ENCODE assay signal across 8 mouse cellular contexts in the genomic region with DNA sequence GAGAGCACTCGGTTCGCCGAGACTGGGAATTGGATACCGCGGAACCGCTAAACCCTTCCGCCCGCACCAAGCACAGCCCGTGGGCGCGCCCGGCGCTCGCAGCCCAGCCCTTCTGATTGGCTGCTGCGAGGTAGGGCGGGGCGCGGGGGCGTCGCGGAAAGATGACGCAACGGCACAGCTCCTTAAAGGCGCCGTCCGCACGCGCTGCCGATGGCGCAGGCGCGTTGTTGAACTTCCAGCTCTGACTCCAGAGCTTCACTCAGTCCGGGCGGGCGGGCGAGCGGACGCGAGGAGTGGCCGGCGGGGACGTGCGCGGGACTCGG. TPM values are rescaled to one million over a fixed set of nuclear protein-coding genes. Genes with fewer than 3 reads are reported as not detected.
DNase-seq lines count a peak whose midpoint lies in the region; ATAC-seq and TF ChIP-seq lines count a peak whose summit lies in the region.

No protein-coding gene starts in this region.

- H3ac ChIP-seq in C2C12 (ENCODE audit: control insufficient read depth, insufficient read length, low read depth): peak overlapping the region; percentile 87

- no peaks in the 10 kb centered on the region for H3K9me3 ChIP-seq in erythroblast, embryonic 14.5 days (ENCODE audit: control insufficient read depth, low read length)
- H3K9me3 ChIP-seq in heart, embryonic 12.5 days (replicated peaks): no peaks in the 10 kb centered on the region
- H3K9me3 ChIP-seq in kidney, postnatal 0 days (replicated peaks; ENCODE audit: low read length): no peaks in the 10 kb centered on the region
- no peaks in the 10 kb centered on the region for H3K9me3 ChIP-seq in liver, embryonic 11.5 days (ENCODE audit: control insufficient read depth, low read length)
- H3K9me3 ChIP-seq in stomach, embryonic 14.5 days (ENCODE audit: control insufficient read depth, low read depth, low read length): no peaks in the 10 kb centered on the region

- H3K4me3 ChIP-seq in C2C12 (ENCODE audit: insufficient read depth, poor library complexity, severe bottlenecking): peak overlapping the region; percentile 85
- peak overlapping the region; percentile 68 for H3K4me3 ChIP-seq in erythroblast, embryonic 14.5 days (replicated peaks)
- H3K4me3 ChIP-seq in heart, embryonic 12.5 days: peak overlapping the region; percentile 77
- peak overlapping the region; percentile 90 for H3K4me3 ChIP-seq in kidney, postnatal 0 days (replicated peaks; ENCODE audit: low read depth, low read length)
- peak overlapping the region; percentile 97 for H3K4me3 ChIP-seq in liver, embryonic 11.5 days (ENCODE audit: low read depth, low read length)
- H3K4me3 ChIP-seq in stomach, embryonic 14.5 days (ENCODE audit: low read depth, low read length): peak overlapping the region; percentile 96

- no peaks in the 10 kb centered on the region for H3K36me3 ChIP-seq in C2C12 (ENCODE audit: control insufficient read depth, insufficient read depth)
- no peaks in the 10 kb centered on the region for H3K36me3 ChIP-seq in erythroblast, embryonic 14.5 days (ENCODE audit: control insufficient read depth)
- no peaks in the 10 kb centered on the region for H3K36me3 ChIP-seq in heart, embryonic 12.5 days
- no peaks in the 10 kb centered on the region for H3K36me3 ChIP-seq in kidney, postnatal 0 days (ENCODE audit: insufficient read depth, low read length)
- no peaks in the 10 kb centered on the region for H3K36me3 ChIP-seq in liver, embryonic 11.5 days (ENCODE audit: control insufficient read depth, insufficient read depth, low read length)
- no peaks in the 10 kb centered on the region for H3K36me3 ChIP-seq in stomach, embryonic 14.5 days (ENCODE audit: control insufficient read depth, insufficient read depth, low read length)

- H3K4me1 ChIP-seq in erythroblast, embryonic 14.5 days (ENCODE audit: control insufficient read depth): peaks cover 52% of the 10 kb centered on the region
- peaks cover 21% of the 10 kb centered on the region for H3K4me1 ChIP-seq in heart, embryonic 12.5 days (replicated peaks)
- peaks cover 4% of the 10 kb centered on the region; the same call in 1 of the 2 replicates for H3K4me1 ChIP-seq in kidney, postnatal 0 days (replicated peaks; ENCODE audit: insufficient read depth, low read length)
- H3K4me1 ChIP-seq in liver, embryonic 11.5 days (replicated peaks; ENCODE audit: control insufficient read depth, insufficient read depth, low read length): peaks cover 20% of the 10 kb centered on the region
- peaks cover 14% of the 10 kb centered on the region; the same call in 1 of the 2 replicates for H3K4me1 ChIP-seq in stomach, embryonic 14.5 days (ENCODE audit: control insufficient read depth, insufficient read depth, low read length)

- TF ChIP-seq POLR2A in brain, embryonic 14.5 days (IDR thresholded peaks at IDR 0.05; ENCODE audit: borderline replicate concordance, extremely low read depth, insufficient read depth, insufficient read length, poor library complexity, severe bottlenecking): no peak; the same call in none of the 2 replicates

- peak overlapping the region; percentile 62 for H3K27ac ChIP-seq in heart, embryonic 12.5 days (ENCODE audit: poor library complexity, severe bottlenecking)
- H3K27ac ChIP-seq in kidney, postnatal 0 days: peak overlapping the region; percentile 77
- H3K27ac ChIP-seq in liver, embryonic 11.5 days (ENCODE audit: low read depth, low read length): peak overlapping the region; percentile 83
- H3K27ac ChIP-seq in stomach, embryonic 14.5 days (ENCODE audit: low read length): peak overlapping the region; percentile 82

- WGBS in heart, embryonic 12.5 days: under 1% methylated on average over 37 of the region's 45 CpGs
- WGBS in kidney, postnatal 0 days: under 1% methylated on average over 44 of the region's 45 CpGs
- WGBS in liver, embryonic 11.5 days: under 1% methylated on average over 43 of the region's 45 CpGs
- under 1% methylated on average over 45 of the region's 45 CpGs for WGBS in stomach, embryonic 14.5 days

- no peaks in the 10 kb centered on the region for H3K27me3 ChIP-seq in C2C12 (ENCODE audit: control insufficient read depth, insufficient read depth, insufficient read length)
- no peaks in the 10 kb centered on the region for H3K27me3 ChIP-seq in erythroblast, embryonic 14.5 days (ENCODE audit: control insufficient read depth)
- no peaks in the 10 kb centered on the region for H3K27me3 ChIP-seq in heart, embryonic 12.5 days (replicated peaks)
- H3K27me3 ChIP-seq in kidney, postnatal 0 days (ENCODE audit: insufficient read depth, low read length): no peaks in the 10 kb centered on the region
- H3K27me3 ChIP-seq in liver, embryonic 11.5 days (replicated peaks; ENCODE audit: control insufficient read depth, insufficient read depth, low read length): no peaks in the 10 kb centered on the region
- no peaks in the 10 kb centered on the region for H3K27me3 ChIP-seq in stomach, embryonic 14.5 days (ENCODE audit: control insufficient read depth, insufficient read depth, low read length)

- H3K79me2 ChIP-seq in C2C12 (ENCODE audit: control insufficient read depth, insufficient read depth): peaks cover 73% of the 10 kb centered on the region

- TF ChIP-seq CTCF in C2C12 (IDR thresholded peaks at IDR 0.05; ENCODE audit: control insufficient read depth, insufficient read depth, insufficient read length): no peak
- no peak for TF ChIP-seq CTCF in brain, embryonic 14.5 days (IDR thresholded peaks at IDR 0.05; ENCODE audit: borderline replicate concordance, extremely low read depth, insufficient read depth, insufficient read length)
- TF ChIP-seq CTCF in kidney, postnatal 0 days (IDR thresholded peaks at IDR 0.05; ENCODE audit: low read depth): no peak

- peaks cover 24% of the 10 kb centered on the region for H3K79me3 ChIP-seq in C2C12 (ENCODE audit: low read depth)

- peak; percentile 99 for DNase-seq in brain, embryonic 14.5 days (ENCODE audit: low read depth)
- peak; percentile 96 for DNase-seq in kidney, postnatal 0 days (ENCODE audit: low spot score)
- peak; percentile 96 for DNase-seq in liver, embryonic 11.5 days (ENCODE audit: low spot score)
- peak; percentile 98 for DNase-seq in naive thymus-derived CD4-positive, alpha-beta T cell, adult 2 months (ENCODE audit: low read depth)

- peak overlapping the region; percentile 84 for H3K4me2 ChIP-seq in heart, embryonic 12.5 days
- peak overlapping the region; percentile 94 for H3K4me2 ChIP-seq in kidney, postnatal 0 days (ENCODE audit: low read length)
- H3K4me2 ChIP-seq in liver, embryonic 11.5 days: peak overlapping the region; percentile 96
- peak overlapping the region; percentile 82 for H3K4me2 ChIP-seq in stomach, embryonic 14.5 days (replicated peaks; ENCODE audit: low read depth, low read length)

- ATAC-seq in heart, embryonic 12.5 days (ENCODE audit: insufficient number of reproducible peaks, low FRiP score): peak; percentile 95
- peak; percentile 97 for ATAC-seq in kidney, postnatal 0 days (replicated peaks; ENCODE audit: low FRiP score, low read depth)
- ATAC-seq in liver, embryonic 11.5 days (replicated peaks; ENCODE audit: low FRiP score): peak; percentile 92
- ATAC-seq in stomach, embryonic 14.5 days (ENCODE audit: insufficient number of reproducible peaks, insufficient read depth, low FRiP score, low read depth): peak; percentile 95

- H3K9ac ChIP-seq in heart, embryonic 12.5 days: peak overlapping the region; percentile 85
- H3K9ac ChIP-seq in kidney, postnatal 0 days (ENCODE audit: low read depth, low read length): peak overlapping the region; percentile 90
- peak overlapping the region; percentile 92 for H3K9ac ChIP-seq in liver, embryonic 11.5 days (ENCODE audit: low read depth, low read length)
- peak overlapping the region; percentile 89 for H3K9ac ChIP-seq in stomach, embryonic 14.5 days (replicated peaks; ENCODE audit: low read depth, low read length)

TF ChIP-seq in C2C12, 6 proteins besides CTCF, POLR2A, EP300 and RAD21:
- TF ChIP-seq MYOG (IDR thresholded peaks at IDR 0.05; ENCODE audit: control insufficient read depth, extremely low read depth, insufficient read length): no peak
- peak; percentile 45 for TF ChIP-seq MAX (IDR thresholded peaks at IDR 0.05)
- TF ChIP-seq FOSL1 (IDR thresholded peaks at IDR 0.05; ENCODE audit: insufficient read depth, low read length, poor library complexity, severe bottlenecking): no peak
- no peak for TF ChIP-seq USF1 (IDR thresholded peaks at IDR 0.05; ENCODE audit: low read depth)
- TF ChIP-seq CEBPB (IDR thresholded peaks at IDR 0.05; ENCODE audit: low read depth): peak; percentile 47
- TF ChIP-seq MYOD1 (IDR thresholded peaks at IDR 0.05; ENCODE audit: control insufficient read depth, insufficient read length, low read depth): no peak
TF ChIP-seq in C2C12: peak in this region for 2.

RNA-seq across cellular contexts. Expression of a gene that starts 0.2 kb away (rescaled TPM):
- 2.7 TPM for polyA plus RNA-seq in C2C12 (2012; fragmentation: generic; extraction: Trizol)
- polyA plus RNA-seq in brain, embryonic 14.5 days (2012; rRNA removed): 8.0 and 10.5 TPM in 2 replicates
- 0.18 and 0.24 TPM in 2 replicates for polyA plus RNA-seq in erythroblast, embryonic 14.5 days (2012)
- polyA plus RNA-seq in heart, embryonic 12.5 days (2016; fragmentation: Nextera tagmentation; extraction: Ambion mirVana): 1.3 and 1.7 TPM in 2 replicates
- polyA plus RNA-seq in kidney, postnatal 0 days (2015; fragmentation: Nextera tagmentation; extraction: Ambion mirVana): 1.1 and 1.2 TPM in 2 replicates
- polyA plus RNA-seq in liver, embryonic 11.5 days (2014; fragmentation: Nextera tagmentation; extraction: Ambion mirVana): 2.0 and 2.1 TPM in 2 replicates
- polyA plus RNA-seq in stomach, embryonic 14.5 days (2014; fragmentation: Nextera tagmentation; extraction: Ambion mirVana): 3.9 and 4.2 TPM in 2 replicates

Comparison
In these comparisons a context has a peak if more than half of its experiments do, and no peak if none do; other contexts are left out.
1. Peak in every context shown above with its lines: DNase-seq, ATAC-seq, H3K4me3 ChIP-seq and H3K27ac ChIP-seq.